Mouse (Mus musculus): ENCODE measurements around the gene Ift46.
A peak's percentile ranks its signal among the peaks of the same experiment; 100 is the strongest.

Gene Ift46

DNA sequence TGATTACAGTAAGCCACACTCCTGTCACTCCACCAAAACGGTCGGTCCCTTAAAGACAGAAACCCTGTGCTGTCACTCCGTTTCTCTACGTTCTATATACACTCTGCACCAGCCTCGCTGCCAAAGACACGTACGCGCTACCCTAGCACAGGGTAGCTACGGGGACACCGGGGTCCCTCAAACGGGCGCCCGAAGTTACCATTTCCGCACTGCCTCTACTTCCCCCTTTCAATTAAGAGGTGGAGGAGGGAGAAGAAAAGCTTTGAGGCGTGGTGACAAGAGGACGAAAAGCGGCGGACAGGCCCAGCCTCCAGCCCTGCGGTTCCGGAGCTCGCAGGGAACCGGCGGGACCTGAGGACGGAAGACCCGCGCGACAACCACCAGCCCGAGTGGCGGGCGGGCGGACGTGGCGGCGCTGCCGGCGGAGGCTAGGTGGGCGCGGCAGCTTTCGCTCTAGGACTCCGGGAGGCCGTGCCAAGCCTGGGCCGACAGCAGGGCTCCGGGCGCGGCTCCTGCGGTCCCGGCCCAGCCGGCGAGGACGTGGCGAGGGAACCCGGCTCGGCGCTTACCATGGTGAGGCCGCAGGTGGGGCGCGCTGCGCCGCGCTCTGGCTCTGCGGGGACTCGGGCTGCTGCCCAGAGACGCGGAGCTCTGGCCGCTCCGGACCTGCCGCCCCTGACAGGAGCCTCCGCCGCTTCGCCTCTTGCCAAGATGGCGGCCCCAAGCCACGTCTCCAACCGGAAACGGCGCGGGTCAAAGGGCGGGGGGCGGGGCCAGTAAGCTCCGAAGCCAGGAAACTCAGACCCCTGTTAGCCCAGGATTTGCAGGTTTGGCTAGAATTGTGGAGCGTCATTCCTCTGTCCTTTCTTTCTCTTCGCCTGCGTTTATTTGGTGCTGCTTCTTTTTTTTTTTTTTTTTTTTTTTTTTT lies at the start of gene Ift46, which contains the start of gene Arcn1:
TSS of gene Ift46 (plus strand) at position 808 of the 928 bp plus-strand sequence.
TSS of gene Arcn1 (minus strand) at position 745 of the 928 bp plus-strand sequence.
- peak; percentile 76 for DNase-seq (ENCODE audit: low read depth, low spot score)

DNA sequence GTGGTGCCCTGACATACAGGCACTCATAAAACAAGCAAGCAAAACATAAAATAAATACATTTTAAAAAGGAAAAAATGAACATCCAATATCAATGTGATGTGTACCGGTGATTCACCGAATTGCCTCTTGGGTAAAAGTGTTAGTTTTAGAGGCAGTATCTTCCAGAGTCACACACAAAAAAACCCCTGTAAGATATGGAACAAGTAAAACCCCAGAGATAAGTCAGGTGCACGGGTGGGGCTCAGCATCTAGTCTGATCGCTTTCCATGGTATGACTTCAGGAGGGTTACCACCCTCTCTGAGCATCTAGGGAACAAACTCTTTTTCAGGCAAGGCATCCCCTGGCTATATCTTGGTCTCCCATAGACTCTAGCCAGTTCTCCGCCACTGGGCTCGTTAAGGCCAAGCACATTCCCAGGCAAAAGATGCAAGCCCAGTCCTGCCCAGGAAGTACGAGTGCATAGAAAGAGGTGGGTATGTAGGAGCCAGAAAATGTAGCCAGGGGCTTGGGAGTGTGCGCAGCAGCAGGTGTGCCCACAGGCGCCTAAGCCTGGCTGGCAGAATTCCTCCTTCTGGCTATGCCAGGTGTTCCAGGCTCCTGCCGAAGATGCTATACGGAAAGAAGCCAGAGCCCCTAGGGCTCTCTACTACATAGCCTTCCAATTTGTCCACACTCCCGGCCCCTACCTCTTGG lies 48.6 kb upstream of the Ift46 start:
- no peak for DNase-seq (ENCODE audit: low read depth, low spot score)

DNA sequence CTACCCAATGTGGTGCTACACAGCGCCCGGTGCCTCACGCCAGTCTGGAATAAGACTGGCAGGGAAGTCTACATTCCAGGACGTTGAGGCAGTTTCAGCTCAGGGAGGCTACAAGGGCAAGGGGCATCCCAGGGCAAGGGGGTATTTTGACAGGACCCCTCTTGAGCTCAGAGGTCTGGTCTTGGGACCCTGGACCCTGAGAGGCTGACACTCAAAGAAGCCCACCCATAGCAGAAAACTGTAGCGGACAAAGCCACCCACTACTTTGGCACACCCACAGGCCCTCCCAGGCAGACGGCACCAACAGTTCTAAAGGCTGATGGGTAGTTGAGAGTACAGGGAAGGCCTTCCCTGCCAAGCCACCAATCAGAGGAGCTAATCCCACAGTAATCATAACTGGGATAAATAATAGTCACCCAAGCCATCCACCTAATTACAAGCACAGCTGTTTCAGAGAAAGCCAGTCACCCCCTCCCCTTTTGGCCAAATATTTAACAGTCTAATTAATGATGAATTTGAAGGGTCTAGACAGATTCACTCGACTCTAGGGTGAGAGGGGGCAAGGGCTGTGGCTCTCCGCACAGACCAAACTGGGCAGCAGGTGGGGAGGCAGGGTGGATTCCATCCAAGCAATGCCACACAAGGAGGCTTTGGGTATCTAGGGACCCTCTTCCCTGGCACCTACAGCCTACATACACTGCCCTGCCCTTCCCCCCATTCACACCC lies 47.9 kb upstream of the Ift46 start:
- DNase-seq (ENCODE audit: low read depth, low spot score) = no peak

DNA sequence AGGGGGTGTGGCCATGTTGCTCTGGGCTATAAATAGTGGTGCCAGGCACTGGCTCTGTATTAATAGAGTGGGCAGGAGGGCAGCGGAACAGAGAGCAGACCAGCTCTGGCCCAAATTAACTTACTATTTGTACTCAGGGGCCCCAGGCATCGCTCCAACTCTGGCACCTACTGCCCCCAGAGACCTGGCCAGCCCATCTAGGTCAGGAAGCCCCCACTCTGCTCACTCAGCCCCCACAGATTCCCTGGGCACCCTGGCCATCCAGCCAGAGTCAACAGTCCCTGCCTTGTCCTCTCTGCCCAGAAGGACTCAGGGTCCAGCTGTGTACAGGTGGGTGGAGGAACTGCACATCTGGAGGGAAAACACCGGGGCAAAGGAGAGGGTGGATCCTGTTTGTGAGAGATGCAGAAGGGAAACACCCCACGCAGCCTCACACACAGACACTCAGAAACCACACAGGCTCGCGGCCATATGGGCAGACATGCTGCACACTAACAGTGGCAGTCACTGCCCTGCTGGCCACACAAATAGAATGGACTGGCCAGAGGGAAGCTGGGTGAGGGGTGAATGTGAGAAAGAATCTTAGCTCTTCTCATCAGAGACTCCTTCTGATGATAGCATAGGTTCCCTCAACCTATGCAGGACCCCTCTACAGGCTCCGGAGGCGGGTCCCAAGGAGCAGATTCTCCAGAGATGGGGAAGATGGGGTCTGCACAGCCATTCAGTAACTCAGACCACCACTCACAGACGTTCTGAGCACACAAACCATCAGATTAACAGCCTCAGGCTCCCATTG lies 47.2 kb upstream of the Ift46 start:
- DNase-seq (ENCODE audit: low read depth, low spot score) = no peak

DNA sequence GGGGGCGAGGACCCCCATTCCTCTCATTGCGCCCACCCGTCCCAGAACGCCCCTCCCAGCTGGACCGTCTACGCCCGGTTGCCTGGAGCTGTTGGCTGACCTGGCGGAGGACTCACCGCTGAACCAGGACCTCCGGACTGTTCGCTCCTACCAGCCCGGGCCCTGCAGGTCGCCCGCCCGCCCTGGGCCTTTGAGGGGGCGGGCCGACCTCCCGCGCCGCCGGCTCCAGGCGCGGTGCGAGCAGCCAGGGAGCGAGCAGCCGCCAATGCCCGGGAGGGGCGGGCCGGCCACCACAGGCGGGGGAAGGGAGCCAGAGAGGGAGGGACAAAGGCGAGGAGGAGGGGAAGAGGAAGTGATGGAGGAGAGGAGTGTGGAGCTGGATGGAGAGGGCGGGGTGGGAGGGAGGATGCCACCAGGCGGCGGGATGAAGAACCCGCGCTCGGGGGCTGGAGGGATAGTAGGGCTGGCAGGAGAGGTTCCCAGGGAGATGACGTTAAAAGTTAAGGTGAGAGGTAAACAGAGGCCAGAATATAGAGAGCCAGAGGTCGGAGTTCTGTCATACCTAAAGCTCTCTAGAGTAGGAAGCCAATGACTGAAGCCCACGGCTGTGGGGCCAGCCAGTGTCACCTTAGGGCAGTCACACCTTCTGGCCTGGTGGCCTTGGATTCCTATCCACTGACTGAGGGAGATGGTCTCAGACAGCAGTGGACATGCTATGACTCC lies 46.4 kb upstream of the Ift46 start:
- DNase-seq (ENCODE audit: low read depth, low spot score) = no peak

DNA sequence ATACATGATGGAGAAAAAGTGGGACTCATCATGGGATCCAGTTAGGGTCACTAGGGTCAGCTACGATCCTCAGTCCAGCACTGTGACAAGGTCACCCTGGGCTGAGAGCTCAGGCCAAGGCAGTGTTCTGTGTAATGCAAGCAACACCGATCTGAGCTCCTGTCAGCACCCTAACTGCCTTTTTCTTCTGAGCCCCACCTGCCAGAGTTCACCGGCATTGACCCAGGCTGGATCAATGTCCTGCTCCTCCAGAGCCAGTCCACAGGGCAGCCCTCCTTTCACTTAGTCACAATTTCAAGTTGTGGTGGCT lies 45.9 kb upstream of the Ift46 start:
- DNase-seq (ENCODE audit: low read depth, low spot score) = no peak

DNA sequence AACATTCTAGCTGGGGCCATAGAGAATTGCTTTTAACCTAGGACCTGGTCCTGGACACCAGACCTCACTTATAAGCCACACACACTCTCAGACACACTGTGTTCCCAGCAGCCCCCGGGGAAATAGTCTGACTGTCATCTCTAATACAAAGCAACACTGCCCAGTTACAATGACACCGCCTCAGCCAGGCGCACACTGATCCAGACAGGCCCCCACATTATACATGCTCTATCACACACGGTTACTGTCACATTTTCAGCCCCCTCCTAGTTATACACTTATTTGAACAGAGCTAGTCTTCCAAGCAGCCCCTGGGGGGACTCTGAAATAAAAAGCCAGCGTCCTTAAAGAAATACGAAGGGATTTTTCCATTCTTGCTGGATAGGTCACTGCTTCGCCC lies 45.1 kb upstream of the Ift46 start:
- no peak for DNase-seq (ENCODE audit: low read depth, low spot score)

DNA sequence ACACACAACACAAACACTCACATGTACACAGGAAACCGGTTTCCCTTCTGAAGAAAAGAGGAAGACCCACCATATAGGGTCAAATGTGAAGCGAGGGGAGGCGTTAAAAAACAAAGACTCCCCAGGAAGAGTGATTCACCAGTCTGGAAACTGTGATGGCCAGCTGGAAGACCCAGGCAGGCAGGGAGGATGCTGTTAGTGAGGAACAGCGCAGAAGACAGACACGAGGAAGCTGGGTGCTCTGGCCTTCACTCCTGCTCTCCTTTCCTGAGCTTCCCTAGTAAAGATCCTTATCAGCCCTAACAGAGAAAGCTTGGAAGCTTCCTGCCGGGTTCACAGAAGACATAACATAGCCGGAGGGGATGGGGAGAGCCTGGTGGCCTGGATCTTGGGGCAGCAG lies 44.7 kb upstream of the Ift46 start:
- no peak for DNase-seq (ENCODE audit: low read depth, low spot score)

DNA sequence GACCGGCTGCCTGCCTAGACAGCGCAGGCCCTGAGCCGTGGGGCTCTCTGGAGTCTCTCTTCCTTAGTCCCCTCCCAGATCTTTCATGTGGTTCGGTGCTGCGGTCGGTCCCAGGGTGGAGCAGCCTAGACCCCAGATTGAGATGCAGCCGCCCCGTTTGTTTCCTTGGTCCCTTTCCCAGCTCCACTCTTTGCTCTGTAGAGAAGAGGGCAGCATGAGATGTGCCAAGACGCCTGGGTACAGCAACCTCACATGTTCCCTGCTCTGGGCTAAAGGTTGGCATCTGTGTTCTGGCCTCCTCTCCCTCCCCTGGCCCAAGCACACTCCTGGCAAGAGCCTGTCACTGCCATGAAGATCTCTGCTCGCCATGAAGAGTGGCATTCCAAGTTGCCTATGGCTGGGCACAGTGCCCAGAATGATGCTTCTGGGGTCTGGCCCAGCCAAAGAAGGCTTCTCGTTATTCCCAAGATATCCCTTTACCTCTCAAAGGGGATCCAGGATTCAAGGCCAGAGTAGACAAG lies 44.1 kb upstream of the Ift46 start:
- DNase-seq (ENCODE audit: low read depth, low spot score) = no peak

DNA sequence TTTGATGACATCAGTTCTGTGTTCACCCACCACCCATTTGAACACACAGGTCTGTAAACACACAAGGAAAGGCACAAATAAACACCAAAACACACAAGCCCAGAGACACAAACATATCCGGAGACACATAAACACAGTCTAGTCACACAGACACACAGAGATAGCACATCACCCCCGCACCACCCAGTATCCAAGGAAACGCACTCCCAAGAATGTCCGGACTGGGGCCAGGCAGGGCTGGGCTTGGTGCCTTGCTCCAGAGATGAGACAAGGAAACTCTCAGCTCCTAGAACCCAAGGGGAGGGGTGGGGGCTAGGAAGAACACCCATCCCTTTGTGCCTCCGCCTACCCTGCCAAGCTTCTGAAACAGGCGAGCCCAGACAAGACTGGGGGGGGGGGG lies 43.5 kb upstream of the Ift46 start:
- DNase-seq (ENCODE audit: low read depth, low spot score) = no peak

DNA sequence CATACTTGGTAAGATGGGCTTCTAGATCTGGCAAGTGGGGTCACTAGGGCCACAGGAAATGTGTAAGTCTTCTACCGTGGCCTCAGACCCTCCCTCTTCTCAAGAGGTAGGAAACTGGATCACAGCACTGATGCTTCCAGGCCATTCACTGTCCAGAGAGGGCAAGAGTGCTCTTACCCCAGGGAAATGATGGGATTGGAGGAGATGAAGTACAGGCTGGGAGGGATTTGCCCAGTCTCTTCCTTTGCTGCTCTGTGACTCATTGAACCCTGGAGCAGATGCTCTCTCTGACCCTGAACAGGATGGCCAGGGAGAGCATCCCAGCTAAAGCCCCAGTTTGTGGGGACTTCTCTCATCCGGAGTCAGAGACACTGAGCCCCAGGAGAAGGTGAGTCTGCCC lies 43.0 kb upstream of the Ift46 start:
- DNase-seq (ENCODE audit: low read depth, low spot score) = no peak

DNA sequence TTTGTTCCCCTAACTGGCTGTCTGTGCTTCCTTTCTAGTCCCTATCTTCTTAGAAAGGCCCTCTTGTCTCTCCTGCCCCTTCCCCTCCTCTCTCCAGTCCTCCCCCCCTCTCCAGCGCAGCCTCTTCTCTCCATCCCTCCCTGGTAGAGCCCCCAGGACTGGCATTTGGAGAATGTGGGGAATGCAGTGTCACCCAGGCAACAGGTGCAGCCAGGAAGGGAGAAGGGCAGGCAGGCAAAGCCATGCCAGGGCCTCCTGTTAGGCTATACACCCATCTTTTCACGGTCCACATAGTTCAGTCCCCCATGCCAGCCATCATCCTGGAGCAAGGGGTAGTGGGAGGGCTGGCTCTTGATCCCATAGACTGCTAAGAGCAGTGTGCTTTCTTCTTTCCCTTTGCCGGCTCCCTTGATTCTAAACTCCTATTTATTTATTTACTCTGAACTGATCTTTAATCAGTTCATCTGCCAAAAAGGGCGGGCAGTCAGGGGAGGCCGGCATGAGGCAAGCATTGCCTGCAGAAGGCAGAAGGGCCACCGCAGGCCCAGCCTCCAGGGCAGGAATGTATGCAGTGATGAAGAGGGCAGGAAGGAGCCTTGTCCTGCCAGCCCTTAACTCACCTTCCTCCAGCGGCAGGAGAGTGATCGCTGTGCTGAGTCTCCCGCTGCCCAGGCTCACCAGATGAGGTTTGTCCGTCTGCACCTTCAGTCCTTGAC lies 41.1 kb upstream of the Ift46 start:
- DNase-seq (ENCODE audit: low read depth, low spot score) = no peak

DNA sequence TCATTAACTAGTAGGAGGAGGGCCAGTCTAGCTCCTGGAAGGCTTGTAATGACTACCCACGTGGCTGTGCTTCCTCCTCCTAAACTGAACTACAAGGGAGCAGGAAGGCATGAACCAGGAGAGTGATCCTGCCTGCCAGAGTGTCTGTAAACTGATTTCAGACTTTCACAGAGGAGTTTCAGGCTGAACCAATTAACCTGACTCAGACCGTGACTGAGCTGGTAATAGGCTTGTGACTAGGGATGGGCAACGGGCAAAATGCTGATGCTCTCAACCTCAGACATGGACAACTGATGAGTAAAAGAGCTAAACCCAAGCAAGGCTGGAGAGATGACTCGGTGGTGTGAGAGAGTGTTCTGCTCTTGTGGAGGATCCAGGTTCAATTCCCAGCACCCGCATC lies 40.3 kb upstream of the Ift46 start:
- no peak for DNase-seq (ENCODE audit: low read depth, low spot score)

DNA sequence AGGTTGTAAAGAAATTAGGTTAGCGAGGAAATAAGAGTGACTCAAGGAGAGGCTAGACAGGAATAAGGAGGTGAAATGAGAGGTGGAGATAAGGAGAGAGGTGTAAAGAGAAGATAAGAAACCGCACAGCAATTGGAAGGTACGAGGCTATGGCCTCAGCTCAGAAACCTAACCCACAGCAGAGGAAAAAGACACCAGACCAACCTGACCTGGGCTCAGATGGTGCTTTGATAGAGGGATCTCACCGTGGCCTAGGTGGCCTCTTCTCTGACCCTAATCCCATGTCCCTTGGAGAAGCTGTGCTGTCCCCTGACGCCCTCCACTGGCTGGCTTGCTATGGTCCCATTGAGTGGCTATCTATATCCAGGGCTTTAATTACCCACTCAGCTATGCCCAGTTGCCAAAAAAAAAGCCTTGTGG lies 35.6 kb upstream of the Ift46 start:
- DNase-seq (ENCODE audit: low read depth, low spot score) = no peak

DNA sequence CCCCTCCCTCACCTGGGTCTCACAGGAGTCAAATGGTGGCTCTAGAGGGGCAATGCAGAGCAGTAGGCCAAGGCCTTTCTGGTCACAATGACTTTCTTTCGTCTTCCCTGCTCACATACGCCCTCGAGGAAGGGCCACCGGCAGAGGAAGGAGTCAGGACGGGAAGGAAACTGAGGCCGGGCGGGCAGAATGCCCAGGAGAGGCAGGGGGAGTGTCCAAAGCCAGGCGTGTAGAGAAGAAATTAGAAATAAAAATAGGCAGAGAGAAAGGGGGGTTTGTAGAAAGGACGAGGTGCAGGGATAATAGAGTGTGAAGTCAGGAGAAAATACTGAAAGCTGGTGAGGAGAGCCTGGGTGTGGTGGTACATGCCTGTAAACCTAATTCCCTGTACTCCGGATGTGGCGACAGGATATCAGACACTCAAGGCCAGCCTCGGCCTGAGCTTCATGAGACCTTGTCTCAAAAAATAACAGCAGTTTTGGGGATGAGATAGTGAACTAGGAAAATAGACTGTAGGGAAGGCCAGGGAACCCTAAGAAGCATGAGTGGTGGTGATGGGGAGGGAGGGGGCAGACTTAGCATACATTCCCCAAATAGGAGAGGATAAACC lies 34.7 kb upstream of the Ift46 start:
- DNase-seq (ENCODE audit: low read depth, low spot score) = no peak

DNA sequence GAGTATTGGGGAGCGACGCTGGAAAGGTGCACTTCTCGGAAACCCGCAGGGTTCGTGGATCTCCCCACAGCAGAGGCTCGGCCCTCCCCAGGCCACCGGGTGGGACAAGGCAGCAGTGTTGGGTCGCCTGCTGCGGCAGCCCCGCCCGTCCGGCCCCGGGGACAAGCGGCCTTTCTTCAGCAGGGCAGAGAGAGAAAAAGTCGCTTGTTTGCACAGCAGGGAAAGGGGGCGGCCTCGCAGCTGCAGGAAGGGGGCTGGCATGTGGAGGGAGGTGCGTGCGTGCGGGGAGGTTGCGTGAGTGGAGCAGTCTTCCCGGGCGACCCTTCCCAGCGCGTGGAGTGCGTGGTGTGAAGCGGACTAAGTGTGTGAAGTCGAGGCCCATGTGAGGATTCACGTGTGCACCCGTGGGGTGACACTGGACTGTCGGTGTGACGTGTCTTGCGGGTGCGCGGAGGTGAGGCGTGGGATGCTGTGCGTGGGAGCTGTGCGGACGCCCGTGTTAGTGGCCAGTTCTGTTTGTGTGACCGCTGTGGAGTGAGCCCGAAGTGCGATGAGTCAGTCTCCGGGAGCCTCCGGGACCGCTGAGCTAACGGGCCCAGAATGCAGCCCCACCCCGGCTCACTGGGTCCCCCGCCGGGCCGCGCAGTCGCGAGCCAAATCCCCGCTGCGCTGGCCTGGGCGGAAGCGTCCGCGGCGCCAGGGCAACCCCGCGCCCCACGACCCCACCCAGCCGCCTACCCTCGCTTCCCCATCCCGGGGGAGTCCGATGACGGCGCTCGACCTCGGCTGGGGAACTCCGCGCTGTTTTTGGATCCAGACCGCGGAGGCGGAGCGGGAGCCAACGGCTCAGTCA lies 33.8 kb upstream of the Ift46 start:
- DNase-seq (ENCODE audit: low read depth, low spot score) = no peak

DNA sequence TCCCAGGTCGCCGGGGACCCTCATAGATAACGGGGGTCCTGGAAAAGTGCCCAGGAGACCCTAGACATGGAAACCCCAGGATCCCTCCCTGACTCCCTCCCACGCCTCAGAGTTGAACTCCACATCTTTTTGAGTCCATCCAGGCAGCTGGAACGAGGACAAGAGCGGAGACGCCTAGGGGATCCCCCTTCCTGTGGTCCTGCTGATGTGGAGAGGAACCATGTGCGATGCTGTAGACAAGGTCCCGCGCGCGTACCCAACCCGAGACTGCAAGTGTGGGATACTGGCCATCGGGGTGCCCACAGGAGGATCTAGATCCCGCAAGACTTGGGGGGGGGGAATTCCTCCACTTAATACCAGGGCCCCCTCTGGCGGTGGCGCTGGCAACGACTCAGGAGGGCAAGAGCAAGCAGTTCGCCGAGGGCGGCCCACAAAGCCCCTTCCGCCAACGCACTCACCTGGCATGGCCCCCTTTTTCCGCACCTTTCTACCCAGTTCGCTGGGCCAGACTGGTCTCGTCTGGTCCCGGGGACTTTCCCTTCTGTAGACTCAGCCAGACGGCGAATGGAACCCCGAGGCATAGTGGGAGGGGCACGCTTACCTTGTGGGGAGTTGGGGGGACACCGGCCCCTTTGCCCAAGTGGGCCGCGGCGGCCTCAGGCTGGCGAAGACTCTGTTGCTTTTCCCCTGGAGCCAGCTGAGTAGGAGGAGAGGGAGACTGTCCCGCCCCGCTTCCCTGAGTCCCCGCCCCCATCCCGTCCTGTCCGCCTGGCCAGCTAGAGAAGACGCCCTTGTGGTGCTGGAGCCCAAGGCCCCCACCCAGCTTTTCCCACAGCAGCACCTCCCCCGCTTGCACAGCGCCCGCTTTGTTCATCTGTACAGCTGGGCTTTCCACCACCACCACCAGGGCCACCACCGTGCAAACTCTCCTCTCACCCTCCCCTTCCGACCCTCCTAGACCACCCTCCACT lies 32.9 kb upstream of the Ift46 start, which contains the start of gene Phldb1:
TSS of gene Phldb1 (minus strand) at position 675 of the 971 bp plus-strand sequence.
- no peak for DNase-seq (ENCODE audit: low read depth, low spot score)

All from WW6 (cell line).